Mouse (Mus musculus): Measurements from ENCODE around the gene Mogat2. TPM values are rescaled to one million over a fixed set of nuclear protein-coding genes. Genes with fewer than 3 reads are reported as not detected.

Gene Mogat2
- polyA plus RNA-seq, 1 experiment from 2014 or later, result 1.3 TPM

DNA sequence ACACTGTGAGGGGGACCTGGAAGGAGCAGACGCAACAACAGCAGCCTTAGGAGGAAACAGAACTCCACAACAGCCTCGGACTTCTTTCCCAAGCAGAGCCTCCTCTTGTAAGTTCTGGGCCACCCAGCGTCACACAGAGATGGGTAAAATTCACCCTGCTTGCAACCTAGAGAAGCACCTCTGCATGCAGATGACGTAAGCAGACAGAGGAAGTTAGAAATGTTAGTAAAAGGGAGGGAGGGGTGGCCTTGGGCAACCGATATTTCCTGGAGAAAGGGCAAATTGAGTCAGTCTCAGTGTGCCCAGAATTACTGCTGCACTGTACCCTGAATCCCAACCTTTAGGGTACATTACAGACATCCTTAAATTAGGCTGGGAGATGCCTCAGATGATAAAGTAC lies 48.5 kb downstream of the Mogat2 start:
- no peak for ATAC-seq
- no peaks in the 10 kb centered on the region for H3K36me3 ChIP-seq (ENCODE audit: control insufficient read depth, insufficient read depth)
- H3K27ac ChIP-seq (ENCODE audit: low read length), result no peak overlapping the region
- no peaks in the 10 kb centered on the region for H3K4me1 ChIP-seq (replicated peaks; ENCODE audit: control insufficient read depth, insufficient read depth, low read length)
- H3K4me3 ChIP-seq (replicated peaks; ENCODE audit: low read length), result no peak overlapping the region
- WGBS, result 78% methylated on average over 5 of the region's 5 CpGs
- no peak overlapping the region for H3K4me2 ChIP-seq (ENCODE audit: low read length)
- no peaks in the 10 kb centered on the region for H3K27me3 ChIP-seq (replicated peaks; ENCODE audit: control insufficient read depth, insufficient read depth, low read length)
- no peaks in the 10 kb centered on the region for H3K9me3 ChIP-seq (ENCODE audit: control insufficient read depth, low read length)
- H3K9ac ChIP-seq (replicated peaks; ENCODE audit: low read depth, low read length), result no peak overlapping the region

DNA sequence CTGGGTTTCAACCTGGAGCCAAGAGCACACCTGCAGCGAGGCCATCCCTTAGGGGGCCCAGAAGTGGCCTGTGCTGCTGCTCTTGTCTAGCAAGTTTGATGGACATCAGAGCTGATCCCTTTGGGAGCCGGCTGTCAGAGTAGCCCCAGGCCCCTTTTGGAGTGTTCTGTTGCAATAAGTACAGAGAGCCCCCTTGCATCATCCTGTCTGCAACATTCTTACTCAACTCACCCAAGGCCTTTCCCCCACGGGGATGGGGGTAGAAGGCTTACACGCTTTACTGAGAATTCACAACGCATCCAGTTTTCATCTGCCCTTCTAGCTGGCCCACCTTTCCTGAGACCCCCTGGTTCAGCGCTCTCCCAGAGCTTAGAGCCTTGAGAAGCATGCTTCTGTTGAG lies 49.8 kb downstream of the Mogat2 start:
- Histone ChIP-seq H3K9me3 (ENCODE audit: control insufficient read depth, low read length) (no peaks in the 10 kb centered on the region), H3K9ac (replicated peaks; ENCODE audit: low read depth, low read length) (no peak overlapping the region), H3K4me2 (ENCODE audit: low read length) (no peak overlapping the region), H3K4me3 (replicated peaks; ENCODE audit: low read length) (no peak overlapping the region), H3K27me3 (replicated peaks; ENCODE audit: control insufficient read depth, insufficient read depth, low read length) (no peaks in the 10 kb centered on the region), H3K36me3 (ENCODE audit: control insufficient read depth, insufficient read depth) (no peaks in the 10 kb centered on the region), H3K4me1 (replicated peaks; ENCODE audit: control insufficient read depth, insufficient read depth, low read length) (no peaks in the 10 kb centered on the region), H3K27ac (ENCODE audit: low read length) (no peak overlapping the region)
- WGBS, result 79% methylated on average over 6 of the region's 6 CpGs
- ATAC-seq, result no peak

DNA sequence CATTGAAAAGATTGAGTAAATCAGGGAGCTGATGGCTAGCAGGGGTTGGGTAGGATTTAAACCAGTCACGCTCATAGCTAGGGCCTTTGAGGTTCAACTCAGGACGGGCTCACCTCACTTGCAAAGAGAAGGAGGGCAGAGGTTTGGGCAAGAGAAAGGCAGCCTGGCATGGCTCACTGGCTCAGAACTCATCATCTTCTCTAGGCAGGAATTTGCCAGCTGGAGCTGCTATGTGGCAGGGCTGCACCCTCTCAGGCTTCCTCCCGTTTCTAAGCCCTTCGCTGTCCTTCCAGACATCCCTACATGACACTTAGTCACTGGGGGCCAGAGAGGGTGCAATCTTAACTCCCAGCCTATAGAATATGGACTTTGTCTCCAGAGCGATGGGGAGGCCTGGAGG lies 51.0 kb downstream of the Mogat2 start:
- 78% methylated on average over 5 of the region's 5 CpGs for WGBS

DNA sequence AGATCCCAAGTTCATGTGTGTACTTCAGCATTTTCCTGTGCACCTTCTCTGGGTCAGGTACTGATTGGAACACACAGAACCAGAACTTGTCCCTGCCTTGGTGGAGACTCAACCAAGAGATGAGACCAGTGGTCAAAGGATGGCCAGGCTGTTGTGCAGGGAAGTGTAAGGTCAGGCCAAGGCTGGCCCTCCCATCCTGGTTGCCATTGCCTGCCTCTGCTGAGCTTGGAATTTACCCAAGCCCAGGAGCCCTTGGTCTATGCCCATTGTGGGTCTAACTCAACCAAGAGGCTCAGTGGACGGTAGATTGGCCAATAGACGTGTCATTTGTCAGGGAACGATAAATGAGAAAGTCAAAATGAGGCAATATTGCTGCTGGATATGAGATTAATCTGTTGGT lies 53.0 kb downstream of the Mogat2 start:
- H3K4me2 ChIP-seq (ENCODE audit: low read length), result no peak overlapping the region
- no peaks in the 10 kb centered on the region for H3K36me3 ChIP-seq (ENCODE audit: control insufficient read depth, insufficient read depth)
- no peak overlapping the region for H3K4me3 ChIP-seq (replicated peaks; ENCODE audit: low read length)
- H3K9me3 ChIP-seq (ENCODE audit: control insufficient read depth, low read length), result no peaks in the 10 kb centered on the region
- H3K4me1 ChIP-seq (replicated peaks; ENCODE audit: control insufficient read depth, insufficient read depth, low read length), result peaks cover 10% of the 10 kb centered on the region
- no peak overlapping the region for H3K9ac ChIP-seq (replicated peaks; ENCODE audit: low read depth, low read length)
- H3K27me3 ChIP-seq (replicated peaks; ENCODE audit: control insufficient read depth, insufficient read depth, low read length), result no peaks in the 10 kb centered on the region
- no peak for ATAC-seq
- WGBS, result 86% methylated on average over 3 of the region's 3 CpGs
- no peak overlapping the region for H3K27ac ChIP-seq (ENCODE audit: low read length)

More for the DNA sequence above, 51.0 kb downstream of the Mogat2 start:
- Histone ChIP-seq H3K36me3 (ENCODE audit: control insufficient read depth, insufficient read depth) (no peaks in the 10 kb centered on the region), H3K4me1 (replicated peaks; ENCODE audit: control insufficient read depth, insufficient read depth, low read length) (peaks cover 7% of the 10 kb centered on the region; the same call in 1 of the 2 replicates), H3K4me2 (ENCODE audit: low read length) (no peak overlapping the region), H3K9me3 (ENCODE audit: control insufficient read depth, low read length) (no peaks in the 10 kb centered on the region), H3K4me3 (replicated peaks; ENCODE audit: low read length) (no peak overlapping the region), H3K27me3 (replicated peaks; ENCODE audit: control insufficient read depth, insufficient read depth, low read length) (no peaks in the 10 kb centered on the region), H3K9ac (replicated peaks; ENCODE audit: low read depth, low read length) (no peak overlapping the region), H3K27ac (ENCODE audit: low read length) (no peak overlapping the region)
- ATAC-seq, result no peak

DNA sequence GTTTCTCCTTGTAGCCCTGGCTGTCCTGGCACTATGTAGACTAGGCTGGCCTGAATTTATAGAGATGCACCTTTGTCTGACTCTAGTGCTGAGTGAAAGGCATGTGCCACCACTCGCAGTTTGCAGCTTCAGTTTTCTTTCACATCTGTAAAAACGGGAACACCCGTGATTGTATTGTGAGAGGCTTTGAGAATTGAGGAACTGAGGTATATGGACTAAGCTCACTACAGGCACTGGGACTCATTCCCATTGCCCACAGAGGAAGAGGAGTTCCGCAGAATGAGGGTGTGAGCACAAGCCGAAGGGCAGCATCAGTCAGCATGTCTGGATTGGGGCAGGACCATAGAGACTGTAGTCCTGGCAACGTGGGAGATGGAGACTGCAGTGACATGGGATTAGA lies 54.7 kb downstream of the Mogat2 start:
- WGBS, result 69% methylated on average over 6 of the region's 6 CpGs
- Histone ChIP-seq H3K27me3 (replicated peaks; ENCODE audit: control insufficient read depth, insufficient read depth, low read length) (no peaks in the 10 kb centered on the region), H3K4me1 (replicated peaks; ENCODE audit: control insufficient read depth, insufficient read depth, low read length) (peaks cover 10% of the 10 kb centered on the region), H3K27ac (ENCODE audit: low read length) (no peak overlapping the region), H3K4me3 (replicated peaks; ENCODE audit: low read length) (no peak overlapping the region), H3K36me3 (ENCODE audit: control insufficient read depth, insufficient read depth) (no peaks in the 10 kb centered on the region), H3K9ac (replicated peaks; ENCODE audit: low read depth, low read length) (no peak overlapping the region), H3K9me3 (ENCODE audit: control insufficient read depth, low read length) (no peaks in the 10 kb centered on the region), H3K4me2 (ENCODE audit: low read length) (no peak overlapping the region)
- no peak for ATAC-seq

DNA sequence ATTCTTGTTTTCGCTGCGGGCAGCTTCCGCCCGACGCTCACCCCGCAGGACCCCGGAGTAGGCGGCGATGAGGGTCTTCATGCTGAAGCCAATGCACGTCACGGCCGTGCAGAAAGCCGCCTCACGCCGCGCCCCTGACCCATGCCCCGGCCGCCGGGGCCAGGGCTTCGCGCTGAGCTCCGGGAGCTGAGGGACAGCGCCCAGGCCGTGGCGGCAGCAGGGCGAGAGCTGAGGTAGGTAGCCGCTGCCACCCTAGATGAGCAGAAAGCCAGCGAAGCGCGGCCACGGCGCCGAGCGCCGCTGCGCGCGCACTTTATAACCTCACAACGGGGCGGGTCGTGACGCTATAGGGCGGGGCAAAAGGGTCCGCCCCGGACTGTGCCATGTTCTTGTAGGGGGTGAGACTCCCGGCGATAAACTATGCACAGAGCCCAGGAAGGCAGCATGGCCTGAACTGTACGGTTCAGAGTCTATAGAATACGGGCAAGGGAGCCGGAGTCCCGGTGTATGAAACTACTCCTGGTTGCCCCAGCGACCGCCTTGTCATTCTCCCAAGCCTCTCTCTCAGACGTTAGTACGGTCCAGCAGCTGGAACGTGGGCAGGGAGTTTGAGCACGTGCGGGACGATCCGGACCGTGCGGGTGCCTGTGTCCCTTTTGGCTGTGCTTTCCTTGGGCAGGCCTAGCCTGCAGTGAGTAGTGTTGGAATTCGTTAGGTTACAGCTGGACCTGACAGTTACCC lies 55.8 kb downstream of the Mogat2 start, which contains the start of gene Dgat2:
Gene Dgat2, minus strand, starts transcription at position 288 of the 741 bp plus-strand sequence.
- peak within 1 kb of the TSS; percentile 79 for H3K9ac ChIP-seq (replicated peaks; ENCODE audit: low read depth, low read length)
- WGBS, result under 1% methylated on average over 63 of the region's 63 CpGs
- H3K4me2 ChIP-seq (ENCODE audit: low read length), result peak within 1 kb of the TSS; percentile 88
- no peaks in the 10 kb centered on the region for H3K36me3 ChIP-seq (ENCODE audit: control insufficient read depth, insufficient read depth)
- peak within 1 kb of the TSS; percentile 63 for H3K27ac ChIP-seq (ENCODE audit: low read length)
- peaks cover 10% of the 10 kb centered on the region for H3K4me1 ChIP-seq (replicated peaks; ENCODE audit: control insufficient read depth, insufficient read depth, low read length)
- H3K4me3 ChIP-seq (replicated peaks; ENCODE audit: low read length), result peak within 1 kb of the TSS; percentile 70
- H3K27me3 ChIP-seq (replicated peaks; ENCODE audit: control insufficient read depth, insufficient read depth, low read length), result no peaks in the 10 kb centered on the region
- no peaks in the 10 kb centered on the region for H3K9me3 ChIP-seq (ENCODE audit: control insufficient read depth, low read length)
- peak; percentile 96 for ATAC-seq

DNA sequence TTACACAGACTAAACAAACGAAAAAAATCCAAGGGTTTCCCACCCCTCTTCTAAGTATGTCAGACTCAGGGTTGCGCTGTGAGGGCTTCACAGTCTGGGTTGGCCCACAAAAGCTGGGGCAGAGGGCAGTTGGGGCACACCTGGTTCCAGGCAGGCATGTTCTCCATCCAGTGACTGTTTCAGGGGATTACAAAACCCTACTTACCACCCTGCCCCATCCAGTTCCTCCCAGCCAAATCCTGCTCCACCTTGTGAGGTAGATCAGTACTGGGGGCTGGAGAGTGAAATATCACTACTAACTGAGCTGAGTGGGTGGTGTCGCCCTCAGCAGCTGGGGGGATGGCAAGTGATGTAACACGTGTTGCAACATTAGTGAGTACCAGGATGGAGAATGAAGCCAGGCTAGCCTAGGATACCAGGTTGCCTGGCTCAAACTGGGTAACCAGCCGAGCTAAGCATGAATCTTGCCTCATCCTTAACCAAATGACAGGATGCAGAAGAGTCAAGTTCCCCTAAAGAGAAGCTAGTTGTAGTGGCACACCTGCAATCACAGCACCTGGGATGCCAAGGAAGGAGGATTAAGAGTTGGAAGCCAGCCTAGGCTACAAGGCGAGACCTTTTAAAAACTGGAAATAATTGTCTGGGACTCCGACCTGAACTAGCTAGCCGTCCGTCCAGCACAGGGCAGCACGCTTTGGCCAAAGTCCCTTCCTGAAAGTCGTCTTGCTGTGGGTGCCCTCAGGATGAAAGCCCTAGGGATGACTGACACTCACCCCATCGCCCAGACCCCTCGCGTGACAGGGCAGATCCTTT lies 56.6 kb downstream of the Mogat2 start:
- Histone ChIP-seq H3K4me1 (replicated peaks; ENCODE audit: control insufficient read depth, insufficient read depth, low read length) (peaks cover 10% of the 10 kb centered on the region), H3K4me3 (replicated peaks; ENCODE audit: low read length) (peak overlapping the region; percentile 70), H3K9me3 (ENCODE audit: control insufficient read depth, low read length) (no peaks in the 10 kb centered on the region), H3K9ac (replicated peaks; ENCODE audit: low read depth, low read length) (peak overlapping the region; percentile 79), H3K4me2 (ENCODE audit: low read length) (peak overlapping the region; percentile 88), H3K27me3 (replicated peaks; ENCODE audit: control insufficient read depth, insufficient read depth, low read length) (no peaks in the 10 kb centered on the region), H3K27ac (ENCODE audit: low read length) (no peak overlapping the region), H3K36me3 (ENCODE audit: control insufficient read depth, insufficient read depth) (no peaks in the 10 kb centered on the region)
- ATAC-seq, result no peak
- 22% methylated on average over 14 of the region's 14 CpGs for WGBS

DNA sequence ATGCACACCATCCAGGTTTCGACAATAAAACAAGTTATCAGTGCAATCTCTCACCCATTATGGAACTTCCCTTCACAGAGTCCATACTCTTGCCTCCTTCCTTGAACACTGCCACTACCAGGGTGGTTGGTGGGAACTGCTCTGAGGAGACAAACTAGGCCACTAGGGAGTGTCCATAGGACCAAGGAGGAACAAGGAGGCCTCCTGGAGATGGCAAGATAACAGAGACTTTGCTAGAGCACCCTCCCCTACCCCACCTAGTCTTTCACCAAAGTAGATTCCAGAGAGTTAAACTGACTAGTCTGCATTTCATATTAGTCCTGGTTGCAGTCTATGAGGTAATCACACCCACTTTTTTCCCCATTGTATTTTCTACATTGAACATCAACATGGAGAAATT lies 58.3 kb downstream of the Mogat2 start:
- Histone ChIP-seq H3K4me3 (replicated peaks; ENCODE audit: low read length) (no peak overlapping the region), H3K4me1 (replicated peaks; ENCODE audit: control insufficient read depth, insufficient read depth, low read length) (peaks cover 10% of the 10 kb centered on the region), H3K4me2 (ENCODE audit: low read length) (no peak overlapping the region), H3K36me3 (ENCODE audit: control insufficient read depth, insufficient read depth) (no peaks in the 10 kb centered on the region), H3K27me3 (replicated peaks; ENCODE audit: control insufficient read depth, insufficient read depth, low read length) (no peaks in the 10 kb centered on the region), H3K27ac (ENCODE audit: low read length) (no peak overlapping the region), H3K9ac (replicated peaks; ENCODE audit: low read depth, low read length) (no peak overlapping the region), H3K9me3 (ENCODE audit: control insufficient read depth, low read length) (no peaks in the 10 kb centered on the region)
- 93% methylated on average over 1 of the region's 1 CpGs for WGBS
- no peak for ATAC-seq

DNA sequence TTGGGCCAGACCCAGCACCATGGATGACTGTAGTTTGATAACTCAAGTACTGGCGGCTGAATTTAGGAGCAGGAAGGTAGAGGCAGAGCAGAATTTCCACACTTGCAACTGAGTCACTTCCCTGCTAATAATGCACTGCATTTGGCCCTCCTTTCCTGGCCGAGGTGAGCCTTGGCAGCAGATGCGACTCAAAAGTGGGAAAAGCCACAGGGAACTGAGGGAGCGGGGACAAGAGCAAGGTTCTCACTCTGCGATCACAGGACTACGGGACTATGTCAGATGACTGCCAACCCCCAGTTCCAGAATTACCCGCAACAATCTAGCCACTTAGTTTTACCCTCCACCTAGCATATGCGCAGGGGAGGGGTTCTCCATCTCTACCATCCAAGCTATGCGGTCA lies 59.1 kb downstream of the Mogat2 start:
- Histone ChIP-seq H3K9ac (replicated peaks; ENCODE audit: low read depth, low read length) (no peak overlapping the region), H3K27ac (ENCODE audit: low read length) (no peak overlapping the region), H3K36me3 (ENCODE audit: control insufficient read depth, insufficient read depth) (no peaks in the 10 kb centered on the region), H3K27me3 (replicated peaks; ENCODE audit: control insufficient read depth, insufficient read depth, low read length) (no peaks in the 10 kb centered on the region), H3K4me2 (ENCODE audit: low read length) (no peak overlapping the region), H3K4me3 (replicated peaks; ENCODE audit: low read length) (no peak overlapping the region), H3K9me3 (ENCODE audit: control insufficient read depth, low read length) (no peaks in the 10 kb centered on the region), H3K4me1 (replicated peaks; ENCODE audit: control insufficient read depth, insufficient read depth, low read length) (peaks cover 10% of the 10 kb centered on the region)
- no peak for ATAC-seq
- WGBS, result 91% methylated on average over 9 of the region's 9 CpGs

All from forebrain, embryonic 16.5 days (tissue).